Comparison of ENCODE assay signal across 15 mouse cellular contexts in the genomic region with DNA sequence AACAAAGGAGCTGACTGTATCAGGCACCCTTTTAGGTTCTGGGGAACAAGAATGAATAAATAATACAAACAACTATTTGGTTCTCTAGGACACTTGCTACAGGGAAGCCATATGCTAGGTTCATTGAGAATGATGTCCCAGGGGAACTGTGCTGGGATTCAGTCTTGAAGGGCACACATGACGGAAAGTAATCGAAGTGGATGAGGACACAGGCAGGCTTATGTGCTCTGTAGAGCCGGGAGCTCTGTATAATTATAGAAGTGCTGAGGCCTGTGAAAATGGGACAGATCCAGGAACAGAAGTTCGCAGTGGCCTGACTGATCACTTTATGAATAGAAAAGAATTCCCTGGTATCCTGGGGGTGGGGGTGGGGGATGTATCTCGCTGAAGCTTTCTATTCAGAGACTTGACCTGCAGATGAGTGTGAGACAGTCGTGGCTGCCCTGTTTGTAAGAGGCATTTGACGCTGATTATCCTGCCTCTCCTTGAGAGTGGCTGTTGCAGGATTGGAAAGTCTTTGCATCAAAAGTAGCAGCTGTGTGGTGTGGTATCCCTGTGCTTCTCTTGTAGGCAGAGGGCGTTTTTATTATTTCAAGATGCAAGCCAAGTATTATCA.
A peak's percentile ranks its signal among the peaks of the same experiment; 100 is the strongest.
DNase-seq lines count a peak whose midpoint lies in the region; ATAC-seq lines count a peak whose summit lies in the region.
"Had no signal": no experiment of that assay in that cellular context is flagged by ENCODE, and none has a peak within 500 bp of the region (broad histone marks: within the 10 kb centered on the region; RNA-seq: fewer than 3 reads in every experiment).

No protein-coding gene starts in this region.

- no peak overlapping the region for H3K27ac ChIP-seq in forebrain, embryonic 12.5 days
- no peak overlapping the region for H3K27ac ChIP-seq in forebrain, embryonic 15.5 days (replicated peaks)
- H3K27ac ChIP-seq in hindbrain, embryonic 16.5 days (ENCODE audit: low read depth, low read length): no peak overlapping the region
- H3K27ac ChIP-seq: left cerebral cortex, adult 2 months; liver, embryonic 13.5 days had no signal

- no peaks in the 10 kb centered on the region for H3K9me3 ChIP-seq in forebrain, embryonic 12.5 days
- H3K9me3 ChIP-seq in forebrain, embryonic 15.5 days: no peaks in the 10 kb centered on the region
- H3K9me3 ChIP-seq in hindbrain, embryonic 16.5 days (ENCODE audit: control insufficient read depth, low read length): no peaks in the 10 kb centered on the region
- H3K9me3 ChIP-seq: liver, embryonic 13.5 days had no signal

- H3K4me2 ChIP-seq in forebrain, embryonic 12.5 days: no peak overlapping the region
- H3K4me2 ChIP-seq in forebrain, embryonic 15.5 days (replicated peaks): no peak overlapping the region
- no peak overlapping the region for H3K4me2 ChIP-seq in hindbrain, embryonic 16.5 days (ENCODE audit: low read length)
- H3K4me2 ChIP-seq: liver, embryonic 13.5 days had no signal

- ATAC-seq in forebrain, embryonic 12.5 days (ENCODE audit: low FRiP score): peak; percentile 46; the same call in 1 of the 2 replicates
- no peak for ATAC-seq in forebrain, embryonic 15.5 days (replicated peaks)
- ATAC-seq in hindbrain, embryonic 16.5 days: peak; percentile 58
- ATAC-seq: activated CD4-positive, CD25-positive, alpha-beta regulatory T cell, adult 4 months had no signal

- WGBS in forebrain, embryonic 12.5 days: 23% methylated on average over 8 of the region's 8 CpGs
- WGBS in forebrain, embryonic 15.5 days: 18% methylated on average over 8 of the region's 8 CpGs
- WGBS in hindbrain, embryonic 16.5 days: 13% methylated on average over 8 of the region's 8 CpGs

- no peak overlapping the region for H3K4me3 ChIP-seq in forebrain, embryonic 12.5 days (replicated peaks)
- H3K4me3 ChIP-seq in forebrain, embryonic 15.5 days: no peak overlapping the region
- H3K4me3 ChIP-seq in hindbrain, embryonic 16.5 days (ENCODE audit: low read length): no peak overlapping the region
- H3K4me3 ChIP-seq: left cerebral cortex, adult 2 months; liver, embryonic 13.5 days had no signal

- no peak overlapping the region for H3K9ac ChIP-seq in forebrain, embryonic 12.5 days
- no peak overlapping the region for H3K9ac ChIP-seq in forebrain, embryonic 15.5 days (replicated peaks)
- H3K9ac ChIP-seq in hindbrain, embryonic 16.5 days (ENCODE audit: low read depth, low read length): no peak overlapping the region
- H3K9ac ChIP-seq: liver, embryonic 13.5 days had no signal

- H3K4me1 ChIP-seq in forebrain, embryonic 12.5 days: peaks cover 13% of the 10 kb centered on the region
- peaks cover 9% of the 10 kb centered on the region for H3K4me1 ChIP-seq in forebrain, embryonic 15.5 days
- H3K4me1 ChIP-seq in hindbrain, embryonic 16.5 days (ENCODE audit: control insufficient read depth, insufficient read depth, low read depth, low read length): peaks cover 3% of the 10 kb centered on the region; the same call in 1 of the 2 replicates
- H3K4me1 ChIP-seq: liver, embryonic 13.5 days had no signal

- DNase-seq in layer of hippocampus, adult 9-11 months: peak; percentile 14
- DNase-seq in layer of hippocampus, postnatal 25 days (ENCODE audit: extremely low spot score in 1 of 2, low spot score in 1 of 2): no peak
- peak; percentile 53 for DNase-seq in retina, embryonic 14.5 days (ENCODE audit: low spot score)
- DNase-seq in adipocyte (ENCODE audit: low spot score): no peak
- no peak for DNase-seq in gastrocnemius, adult 18-20 months (ENCODE audit: low spot score)
- DNase-seq: cerebellum, postnatal 36 days; liver, embryonic 13.5 days; lung, postnatal 4 days; thymus, postnatal 4 days had no signal

- H3K36me3 ChIP-seq in forebrain, embryonic 12.5 days (replicated peaks): no peaks in the 10 kb centered on the region
- no peaks in the 10 kb centered on the region for H3K36me3 ChIP-seq in forebrain, embryonic 15.5 days
- H3K36me3 ChIP-seq in hindbrain, embryonic 16.5 days (ENCODE audit: control insufficient read depth, insufficient read depth, low read length): no peaks in the 10 kb centered on the region
- H3K36me3 ChIP-seq: G1E; liver, embryonic 13.5 days had no signal

- H3K27me3 ChIP-seq in forebrain, embryonic 12.5 days: no peaks in the 10 kb centered on the region
- no peaks in the 10 kb centered on the region for H3K27me3 ChIP-seq in forebrain, embryonic 15.5 days
- H3K27me3 ChIP-seq in hindbrain, embryonic 16.5 days (replicated peaks; ENCODE audit: control insufficient read depth, insufficient read depth, low read length): no peaks in the 10 kb centered on the region
- H3K27me3 ChIP-seq: liver, embryonic 13.5 days had no signal

Comparison
In these comparisons a context has a peak if more than half of its experiments do, and no peak if none do; other contexts are left out.
1. DNase-seq: peak in layer of hippocampus, adult 9-11 months (single experiment) and retina, embryonic 14.5 days (single experiment); none in layer of hippocampus, postnatal 25 days (0 of 2), adipocyte (single experiment) and gastrocnemius, adult 18-20 months (single experiment).